ENCODE assay signal across 21 mouse cellular contexts in genomic region chr6:142932144-142932543, GRCm38 (mm10). TPM values are rescaled to one million over a fixed set of nuclear protein-coding genes. Genes with fewer than 3 reads are reported as not detected.
DNase-seq lines count a peak whose midpoint lies in the region; ATAC-seq and TF ChIP-seq lines count a peak whose summit lies in the region.
"Had no signal": no experiment of that assay in that cellular context is flagged by ENCODE, and none has a peak within 500 bp of the region (broad histone marks: within the 10 kb centered on the region; RNA-seq: fewer than 3 reads in every experiment).

No protein-coding gene starts in this region.

- H3K4me3 ChIP-seq in heart, embryonic 11.5 days (ENCODE audit: low read depth, low read length) = no peak overlapping the region
- H3K4me3 ChIP-seq in heart, adult 2 months = no peak overlapping the region
- H3K4me3 ChIP-seq in kidney, embryonic 16.5 days (ENCODE audit: low read length) = no peak overlapping the region
- H3K4me3 ChIP-seq: forebrain, embryonic 13.5 days; gastrocnemius, adult 2 months; intestine, embryonic 15.5 days; liver, embryonic 13.5 days; midbrain, embryonic 12.5 days; myocyte had no signal

- no peak for TF ChIP-seq POLR2A in heart, adult 2 months (IDR thresholded peaks at IDR 0.05; ENCODE audit: insufficient read depth, low read depth, low read length)

- TF ChIP-seq EP300 in heart, adult 2 months (IDR thresholded peaks at IDR 0.05; ENCODE audit: insufficient read depth, low read depth, low read length) = no peak

- intact Hi-C loops in heart, adult 2 months (cut with DNase I) = no loop called here

- peak; percentile 35; the same call in 1 of the 2 replicates for ATAC-seq in heart, embryonic 11.5 days (replicated peaks; ENCODE audit: insufficient number of reproducible peaks, low FRiP score, low TSS enrichment)
- no peak for ATAC-seq in kidney, embryonic 16.5 days (ENCODE audit: low FRiP score, low TSS enrichment)
- ATAC-seq in erythroid progenitor cell, adult 5-6 weeks (replicated peaks; ENCODE audit: low FRiP score, poor library complexity, severe bottlenecking) = no peak
- ATAC-seq: forebrain, embryonic 13.5 days; intestine, embryonic 15.5 days had no signal

- no peak overlapping the region for H3K4me2 ChIP-seq in heart, embryonic 11.5 days
- H3K4me2 ChIP-seq in kidney, embryonic 16.5 days (replicated peaks; ENCODE audit: low read depth, low read length) = 0 out of 2 replicates have a peak overlapping the region, but pooled peaks have one; percentile 2
- H3K4me2 ChIP-seq: forebrain, embryonic 13.5 days; intestine, embryonic 15.5 days; liver, embryonic 13.5 days; midbrain, embryonic 12.5 days had no signal

- TF ChIP-seq CTCF in heart, adult 2 months (IDR thresholded peaks at IDR 0.05) = no peak

- 36% methylated on average over 9 of the region's 9 CpGs for WGBS in heart, embryonic 11.5 days (ENCODE audit: insufficient replicate concordance)
- WGBS in heart, adult 2 months = 34% methylated on average over 9 of the region's 9 CpGs
- WGBS in kidney, embryonic 16.5 days = 36% methylated on average over 9 of the region's 9 CpGs

- H3K27ac ChIP-seq in heart, embryonic 11.5 days (ENCODE audit: low read depth, low read length) = peak overlapping the region; percentile 77
- no peak overlapping the region for H3K27ac ChIP-seq in heart, adult 2 months
- peak overlapping the region; percentile 40 for H3K27ac ChIP-seq in kidney, embryonic 16.5 days (ENCODE audit: low read length)
- H3K27ac ChIP-seq: forebrain, embryonic 13.5 days; gastrocnemius, adult 2 months; intestine, embryonic 15.5 days; midbrain, embryonic 12.5 days had no signal

- DNase-seq in heart, adult 2 months = no peak
- no peak for DNase-seq in kidney, adult 11 months
- peak; percentile 27 for DNase-seq in thymus, postnatal 0 days (ENCODE audit: low spot score)
- DNase-seq in thymus, adult 18-20 months = no peak
- DNase-seq in right cerebral cortex, postnatal 14 days = no peak
- DNase-seq: adrenal gland, postnatal 14 days; B cell, adult 2 months; cerebellum, adult 2 months; gastrocnemius, adult 2 months; layer of hippocampus, postnatal 36 days; liver, embryonic 13.5 days; lung, postnatal 4 days; right cerebral cortex, postnatal 25 days had no signal

- no peaks in the 10 kb centered on the region for H3K79me2 ChIP-seq in heart, adult 2 months (replicated peaks; ENCODE audit: control insufficient read depth, insufficient read depth, low read length)

- no peaks in the 10 kb centered on the region for H3K9me3 ChIP-seq in heart, embryonic 11.5 days (replicated peaks; ENCODE audit: control insufficient read depth, low read length)
- H3K9me3 ChIP-seq in kidney, embryonic 16.5 days (ENCODE audit: low read length) = no peaks in the 10 kb centered on the region
- H3K9me3 ChIP-seq: forebrain, embryonic 13.5 days; G1E; intestine, embryonic 15.5 days; liver, embryonic 13.5 days; midbrain, embryonic 12.5 days had no signal

- H3K9ac ChIP-seq in heart, embryonic 11.5 days (ENCODE audit: low read depth, low read length) = no peak overlapping the region
- H3K9ac ChIP-seq in heart, adult 2 months (ENCODE audit: low read depth, low read length) = no peak overlapping the region
- H3K9ac ChIP-seq in kidney, embryonic 16.5 days (replicated peaks; ENCODE audit: low read length) = no peak overlapping the region
- H3K9ac ChIP-seq: forebrain, embryonic 13.5 days; intestine, embryonic 15.5 days; liver, embryonic 13.5 days; midbrain, embryonic 12.5 days had no signal

- H3K4me1 ChIP-seq in heart, embryonic 11.5 days (ENCODE audit: control insufficient read depth, insufficient read depth, low read length) = no peaks in the 10 kb centered on the region
- no peaks in the 10 kb centered on the region; the same call in 1 of the 2 replicates for H3K4me1 ChIP-seq in heart, adult 2 months (ENCODE audit: control insufficient read depth, insufficient read depth, low read length)
- peaks cover 4% of the 10 kb centered on the region; the same call in 1 of the 2 replicates for H3K4me1 ChIP-seq in kidney, embryonic 16.5 days (ENCODE audit: insufficient read depth, low read length)
- H3K4me1 ChIP-seq: intestine, embryonic 15.5 days; liver, embryonic 13.5 days; midbrain, embryonic 12.5 days had no signal

- H3K36me3 ChIP-seq in heart, embryonic 11.5 days (ENCODE audit: control insufficient read depth, insufficient read depth, low read length) = no peaks in the 10 kb centered on the region; the same call in 1 of the 2 replicates
- H3K36me3 ChIP-seq in heart, adult 2 months (ENCODE audit: control insufficient read depth, insufficient read depth, low read length) = no peaks in the 10 kb centered on the region
- no peaks in the 10 kb centered on the region for H3K36me3 ChIP-seq in kidney, embryonic 16.5 days (ENCODE audit: insufficient read depth, low read length)
- H3K36me3 ChIP-seq: G1E; intestine, embryonic 15.5 days; liver, embryonic 13.5 days; midbrain, embryonic 12.5 days had no signal

- H3K27me3 ChIP-seq in heart, embryonic 11.5 days (ENCODE audit: control insufficient read depth, insufficient read depth, low read length) = no peaks in the 10 kb centered on the region
- H3K27me3 ChIP-seq in heart, adult 2 months (ENCODE audit: control insufficient read depth, insufficient read depth, low read length) = 0 out of 2 replicates have a peak, but pooled peaks cover 1% of the 10 kb centered on the region
- no peaks in the 10 kb centered on the region for H3K27me3 ChIP-seq in kidney, embryonic 16.5 days (ENCODE audit: insufficient read depth, low read length)
- H3K27me3 ChIP-seq: forebrain, embryonic 13.5 days; intestine, embryonic 15.5 days; liver, embryonic 13.5 days; midbrain, embryonic 12.5 days had no signal

RNA-seq across cellular contexts. Expression of gene St8sia1, which starts 32.1 kb away (rescaled TPM):
- 3.6 and 5.2 TPM in 2 replicates for polyA plus RNA-seq in heart, embryonic 11.5 days (2014; fragmentation: Nextera tagmentation; extraction: Ambion mirVana)
- total RNA-seq in heart, adult 2 months (2021) = under 1 TPM; 0.10 to 0.11 TPM
- polyA plus RNA-seq in heart, adult 2 months (2012; rRNA removed) = 0.10 and 0.15 TPM in 2 replicates
- 4.2 and 4.5 TPM in 2 replicates for polyA plus RNA-seq in kidney, embryonic 16.5 days (2015; fragmentation: Nextera tagmentation; extraction: Ambion mirVana)
- 8.1 and 10.0 TPM in 2 replicates for polyA plus RNA-seq in thymus, postnatal 0 days (2015; fragmentation: Nextera tagmentation; extraction: Ambion mirVana)
- 1.7 TPM in 1 of 2 replicates, not detected in the other for total RNA-seq in erythroid progenitor cell, adult 5-6 weeks (2015; ENCODE audit: low replicate concordance)
- not detected in 2 replicates for total RNA-seq in erythroid progenitor cell, adult 5-6 weeks (2017; ENCODE audit: low replicate concordance)
- polyA plus RNA-seq: G1E had no signal
